Mouse (Mus musculus): ENCODE measurements around the gene Lpar1. TPM values are rescaled to one million over a fixed set of nuclear protein-coding genes. Genes with fewer than 3 reads are reported as not detected.

Gene Lpar1
- polyA plus RNA-seq, 1 experiment from 2014 or later, result 256 TPM

DNA sequence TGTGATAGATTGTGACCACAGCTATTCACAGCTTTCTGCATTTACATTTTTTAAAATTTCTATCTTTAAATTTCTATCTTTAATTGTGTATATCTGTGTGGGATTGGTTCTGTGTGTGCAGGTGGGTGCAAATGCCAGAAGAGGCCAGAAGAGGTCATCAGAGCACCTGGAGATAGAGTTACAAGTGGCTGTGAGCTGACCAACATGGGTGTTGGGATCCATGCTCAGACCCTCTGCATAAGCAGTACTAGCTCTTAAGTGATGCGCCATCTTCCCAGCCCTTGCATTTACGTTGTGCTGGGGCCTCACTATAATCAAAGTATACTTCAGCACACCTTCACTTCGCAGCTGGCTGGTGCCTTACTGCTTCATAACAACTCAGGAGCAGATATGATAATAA is 138.2 kb downstream of the Lpar1 start:
- 90% methylated on average over 3 of the region's 3 CpGs for WGBS
- DNase-seq (ENCODE audit: low spot score), result no peak
- no peak for ATAC-seq (ENCODE audit: insufficient number of reproducible peaks, low FRiP score, low TSS enrichment, low read depth)
- no peaks in the 10 kb centered on the region for H3K36me3 ChIP-seq (ENCODE audit: control insufficient read depth, insufficient read depth, low read length)
- H3K9me3 ChIP-seq (ENCODE audit: control insufficient read depth, low read length), result no peaks in the 10 kb centered on the region
- H3K27ac ChIP-seq (replicated peaks; ENCODE audit: low read depth, low read length), result no peak overlapping the region
- H3K4me1 ChIP-seq (ENCODE audit: control insufficient read depth, insufficient read depth, low read length), result no peaks in the 10 kb centered on the region
- H3K4me3 ChIP-seq (ENCODE audit: low read depth, low read length), result no peak overlapping the region
- H3K4me2 ChIP-seq (ENCODE audit: low read depth, severe bottlenecking), result no peak overlapping the region
- H3K9ac ChIP-seq (ENCODE audit: low read length), result no peak overlapping the region
- no peaks in the 10 kb centered on the region for H3K27me3 ChIP-seq (ENCODE audit: control insufficient read depth, insufficient read depth, low read length)

DNA sequence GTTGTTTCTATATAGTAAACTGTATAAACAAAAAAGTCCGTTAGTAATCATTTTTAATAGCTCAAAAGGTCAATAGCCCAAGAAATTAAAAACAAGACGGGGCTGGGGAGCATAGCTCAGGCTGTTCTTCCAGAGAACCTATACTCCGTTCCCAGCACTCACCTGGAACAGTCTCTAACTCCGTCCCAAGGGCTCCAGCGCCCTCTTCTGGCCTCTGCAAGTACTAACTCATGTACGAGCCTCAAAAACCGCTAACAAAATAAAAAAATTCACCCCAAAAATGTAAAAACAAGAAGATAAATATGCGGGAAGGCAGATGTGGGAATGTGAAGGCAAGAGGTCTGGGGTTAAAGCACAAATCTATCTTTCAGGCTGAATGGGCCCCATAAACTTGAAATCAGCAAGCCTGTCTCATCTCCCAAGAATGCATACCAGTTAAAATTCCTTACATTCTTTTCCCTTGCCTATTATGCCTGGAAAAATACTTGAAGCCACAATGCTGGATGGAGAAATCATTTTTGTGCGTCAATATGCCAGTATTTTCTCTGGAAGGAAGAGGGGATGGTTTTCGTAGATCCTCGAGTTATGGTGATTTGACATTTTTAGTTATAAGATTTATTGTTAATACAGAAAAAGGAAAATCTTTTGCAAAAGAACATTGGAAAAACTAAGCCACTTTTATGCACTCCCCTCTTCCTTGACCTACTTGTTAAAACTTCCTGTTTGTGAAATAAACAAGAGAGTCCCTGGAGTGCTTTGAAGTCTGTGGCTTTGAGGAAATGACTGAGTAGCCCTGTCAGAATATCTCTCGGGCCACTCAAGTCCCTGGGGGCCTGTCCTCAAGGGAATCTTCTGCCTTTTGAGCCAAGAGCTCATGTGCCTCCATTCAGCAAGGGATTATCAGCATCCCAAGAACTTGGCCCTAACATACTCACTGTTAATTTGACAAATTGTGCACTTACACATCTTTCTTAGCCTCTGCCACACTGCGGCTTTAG is 140.2 kb downstream of the Lpar1 start:
- H3K9ac ChIP-seq (ENCODE audit: low read length), result no peak overlapping the region
- no peak for DNase-seq (ENCODE audit: low spot score)
- no peak for ATAC-seq (ENCODE audit: insufficient number of reproducible peaks, low FRiP score, low TSS enrichment, low read depth)

DNA sequence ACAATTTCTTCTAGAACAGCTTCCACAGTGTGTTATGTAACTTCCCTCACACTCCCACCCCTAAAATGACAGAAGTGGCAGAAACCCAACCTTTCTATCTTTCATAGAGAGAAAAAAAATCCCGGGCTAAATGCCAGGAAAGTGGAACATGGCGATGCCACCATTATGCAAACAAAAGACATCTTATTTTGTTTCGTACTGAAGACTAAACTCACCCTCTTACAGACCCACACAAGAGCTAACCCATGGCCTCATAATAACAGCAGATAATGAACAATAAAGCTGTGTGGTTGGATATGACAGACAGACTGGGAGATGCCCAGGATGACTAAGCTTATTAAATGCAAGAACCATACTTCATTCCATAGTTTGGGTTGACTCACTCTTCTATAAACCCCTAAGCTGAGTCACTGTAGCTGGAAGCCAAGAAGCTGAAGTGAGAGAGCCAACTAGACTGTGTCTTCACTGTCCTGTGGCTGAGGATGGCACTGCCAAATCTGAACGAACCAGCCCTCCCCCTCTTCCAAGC is 151.7 kb downstream of the Lpar1 start:
- 90% methylated on average over 4 of the region's 4 CpGs for WGBS
- ATAC-seq (ENCODE audit: insufficient number of reproducible peaks, low FRiP score, low TSS enrichment, low read depth) (no peak), DNase-seq (ENCODE audit: low spot score) (no peak)
- H3K4me1 ChIP-seq (ENCODE audit: control insufficient read depth, insufficient read depth, low read length), result no peaks in the 10 kb centered on the region
- no peaks in the 10 kb centered on the region for H3K27me3 ChIP-seq (ENCODE audit: control insufficient read depth, insufficient read depth, low read length)
- no peaks in the 10 kb centered on the region for H3K36me3 ChIP-seq (ENCODE audit: control insufficient read depth, insufficient read depth, low read length)
- H3K9ac ChIP-seq (ENCODE audit: low read length), result no peak overlapping the region
- H3K9me3 ChIP-seq (ENCODE audit: control insufficient read depth, low read length), result no peaks in the 10 kb centered on the region
- no peak overlapping the region for H3K27ac ChIP-seq (replicated peaks; ENCODE audit: low read depth, low read length)
- no peak overlapping the region for H3K4me2 ChIP-seq (ENCODE audit: low read depth, severe bottlenecking)
- H3K4me3 ChIP-seq (ENCODE audit: low read depth, low read length), result no peak overlapping the region

More for the DNA sequence above, 140.2 kb downstream of the Lpar1 start:
- Histone ChIP-seq H3K36me3 (ENCODE audit: control insufficient read depth, insufficient read depth, low read length) (no peaks in the 10 kb centered on the region), H3K27me3 (ENCODE audit: control insufficient read depth, insufficient read depth, low read length) (no peaks in the 10 kb centered on the region), H3K9me3 (ENCODE audit: control insufficient read depth, low read length) (no peaks in the 10 kb centered on the region), H3K4me3 (ENCODE audit: low read depth, low read length) (no peak overlapping the region), H3K4me2 (ENCODE audit: low read depth, severe bottlenecking) (no peak overlapping the region), H3K4me1 (ENCODE audit: control insufficient read depth, insufficient read depth, low read length) (no peaks in the 10 kb centered on the region), H3K27ac (replicated peaks; ENCODE audit: low read depth, low read length) (no peak overlapping the region)
- WGBS, result 76% methylated on average over 13 of the region's 13 CpGs

DNA sequence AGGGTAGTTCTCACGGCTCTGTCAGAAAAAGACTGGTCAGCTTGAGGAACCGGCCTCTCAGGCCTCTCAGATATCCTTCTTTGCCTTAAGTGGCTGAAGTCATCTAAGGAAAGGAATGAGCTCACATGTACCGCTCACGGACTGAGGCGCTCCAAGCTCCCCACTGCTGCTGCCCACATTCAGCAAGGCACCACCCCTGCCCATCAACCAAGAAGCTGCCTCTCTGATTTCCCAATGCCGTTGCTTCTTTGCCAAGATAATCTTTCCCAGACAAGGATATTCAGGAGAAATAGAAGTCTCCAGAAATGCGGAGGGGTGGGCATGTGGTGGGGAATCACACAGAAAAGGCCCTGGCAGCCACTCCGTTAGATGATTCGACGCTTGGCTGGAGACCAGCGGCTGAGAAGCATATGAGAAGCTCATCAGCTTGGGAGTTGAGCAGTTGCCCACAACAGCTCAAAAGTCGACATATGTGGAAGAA is 152.8 kb downstream of the Lpar1 start:
- H3K9me3 ChIP-seq (ENCODE audit: control insufficient read depth, low read length), result no peaks in the 10 kb centered on the region
- ATAC-seq (ENCODE audit: insufficient number of reproducible peaks, low FRiP score, low TSS enrichment, low read depth) (no peak), DNase-seq (ENCODE audit: low spot score) (no peak)
- H3K9ac ChIP-seq (ENCODE audit: low read length), result no peak overlapping the region
- WGBS, result 92% methylated on average over 12 of the region's 12 CpGs
- H3K36me3 ChIP-seq (ENCODE audit: control insufficient read depth, insufficient read depth, low read length), result no peaks in the 10 kb centered on the region
- no peak overlapping the region for H3K27ac ChIP-seq (replicated peaks; ENCODE audit: low read depth, low read length)
- no peak overlapping the region for H3K4me3 ChIP-seq (ENCODE audit: low read depth, low read length)
- H3K27me3 ChIP-seq (ENCODE audit: control insufficient read depth, insufficient read depth, low read length), result no peaks in the 10 kb centered on the region
- no peaks in the 10 kb centered on the region for H3K4me1 ChIP-seq (ENCODE audit: control insufficient read depth, insufficient read depth, low read length)
- no peak overlapping the region for H3K4me2 ChIP-seq (ENCODE audit: low read depth, severe bottlenecking)

Small RNAs within 50 kb of the gene (microRNA-seq; reads per million reads assigned to microRNA genes)
- 13.1 reads per million, percentile 23 among the genes with 10 or more reads in this experiment for gene Mir3095

Other genes starting within 250 kb of the Lpar1 start
- not detected in 2 replicates for gene Olfr267, start 233.8 kb upstream of the Lpar1 start, polyA plus RNA-seq (2014; fragmentation: Nextera tagmentation; extraction: Ambion mirVana)